Mouse (Mus musculus): Measurements from ENCODE around the gene Cdk14. TPM values are rescaled to one million over a fixed set of nuclear protein-coding genes. Genes with fewer than 3 reads are reported as not detected.

Gene Cdk14
- polyA plus RNA-seq (2016; fragmentation: Nextera tagmentation; extraction: Ambion mirVana) = 11.8 and 16.1 TPM in 2 replicates

- Histone ChIP-seq H3K4me3 (no peak within 1 kb of the TSS), H3K4me1 (no peaks in the 10 kb centered on the region), H3K27ac (no peak within 1 kb of the TSS), H3K27me3 (ENCODE audit: low read depth, poor library complexity, severe bottlenecking) (no peaks in the 10 kb centered on the region), H3K9me3 (replicated peaks) (0 out of 2 replicates have a peak, but pooled peaks cover 2% of the 10 kb centered on the region), H3K36me3 (no peaks in the 10 kb centered on the region)
- 87% methylated on average over 9 of the region's 9 CpGs for WGBS
- no peak for DNase-seq (ENCODE audit: low spot score)
Measured at GRCm38 (mm10) chr5:5419992-5420455, at the start of gene Cdk14. Gene Cdk14 (minus strand): TSS chr5:5420312.

- H3K27me3 ChIP-seq (ENCODE audit: low read depth, poor library complexity, severe bottlenecking) = no peaks in the 10 kb centered on the region
- H3K4me1 ChIP-seq = no peaks in the 10 kb centered on the region
- DNase-seq (ENCODE audit: low spot score) = no peak
- H3K4me3 ChIP-seq = no peak overlapping the region
- H3K9me3 ChIP-seq (replicated peaks) = no peaks in the 10 kb centered on the region
- H3K36me3 ChIP-seq = no peaks in the 10 kb centered on the region
- H3K27ac ChIP-seq = no peak overlapping the region
- WGBS = 75% methylated on average over 1 of the region's 1 CpGs
Measured at GRCm38 (mm10) chr5:5465256-5465655, 45.1 kb upstream of the Cdk14 start.

- no peak overlapping the region for H3K4me3 ChIP-seq
- no peaks in the 10 kb centered on the region for H3K4me1 ChIP-seq
- no peaks in the 10 kb centered on the region for H3K9me3 ChIP-seq (replicated peaks)
- H3K36me3 ChIP-seq = no peaks in the 10 kb centered on the region
- no peak overlapping the region for H3K27ac ChIP-seq
- WGBS = 80% methylated on average over 5 of the region's 5 CpGs
- no peaks in the 10 kb centered on the region for H3K27me3 ChIP-seq (ENCODE audit: low read depth, poor library complexity, severe bottlenecking)
- no peak for DNase-seq (ENCODE audit: low spot score)
Measured at GRCm38 (mm10) chr5:5431746-5432438, 11.8 kb upstream of the Cdk14 start.

GRCm38 (mm10) chr5:5423723-5424171 lies 3.6 kb upstream of the Cdk14 start:
- no peaks in the 10 kb centered on the region for H3K36me3 ChIP-seq
- H3K27me3 ChIP-seq (ENCODE audit: low read depth, poor library complexity, severe bottlenecking) = no peaks in the 10 kb centered on the region
- H3K4me1 ChIP-seq = no peaks in the 10 kb centered on the region
- 80% methylated on average over 6 of the region's 6 CpGs for WGBS
- H3K27ac ChIP-seq = no peak overlapping the region
- no peak for DNase-seq (ENCODE audit: low spot score)
- H3K9me3 ChIP-seq (replicated peaks) = 0 out of 2 replicates have a peak, but pooled peaks cover 2% of the 10 kb centered on the region
- no peak overlapping the region for H3K4me3 ChIP-seq

- 97% methylated on average over 4 of the region's 4 CpGs for WGBS
- H3K4me1 ChIP-seq = no peaks in the 10 kb centered on the region
- no peaks in the 10 kb centered on the region for H3K27me3 ChIP-seq (ENCODE audit: low read depth, poor library complexity, severe bottlenecking)
- H3K36me3 ChIP-seq = no peaks in the 10 kb centered on the region
- no peak overlapping the region for H3K27ac ChIP-seq
- H3K4me3 ChIP-seq = no peak overlapping the region
- 0 out of 2 replicates have a peak, but pooled peaks cover 2% of the 10 kb centered on the region for H3K9me3 ChIP-seq (replicated peaks)
- DNase-seq (ENCODE audit: low spot score) = no peak
Measured at GRCm38 (mm10) chr5:5423081-5423480, 3.0 kb upstream of the Cdk14 start.

GRCm38 (mm10) chr5:5421439-5421838 lies 1.3 kb upstream of the Cdk14 start:
- no peaks in the 10 kb centered on the region for H3K36me3 ChIP-seq
- no peak for DNase-seq (ENCODE audit: low spot score)
- WGBS = 90% methylated on average over 2 of the region's 2 CpGs
- no peak overlapping the region for H3K27ac ChIP-seq
- H3K9me3 ChIP-seq (replicated peaks) = 0 out of 2 replicates have a peak, but pooled peaks cover 2% of the 10 kb centered on the region
- no peaks in the 10 kb centered on the region for H3K4me1 ChIP-seq
- no peaks in the 10 kb centered on the region for H3K27me3 ChIP-seq (ENCODE audit: low read depth, poor library complexity, severe bottlenecking)
- no peak overlapping the region for H3K4me3 ChIP-seq

- Histone ChIP-seq H3K4me1 (no peaks in the 10 kb centered on the region), H3K4me3 (no peak overlapping the region), H3K27ac (no peak overlapping the region), H3K27me3 (ENCODE audit: low read depth, poor library complexity, severe bottlenecking) (no peaks in the 10 kb centered on the region), H3K36me3 (no peaks in the 10 kb centered on the region), H3K9me3 (replicated peaks) (0 out of 2 replicates have a peak, but pooled peaks cover 2% of the 10 kb centered on the region)
- DNase-seq (ENCODE audit: low spot score) = no peak
- WGBS = 93% methylated on average over 1 of the region's 1 CpGs
Measured at GRCm38 (mm10) chr5:5419253-5419652, 859 bp downstream of the Cdk14 start.

GRCm38 (mm10) chr5:5414835-5415234 lies 5.3 kb downstream of the Cdk14 start:
- Histone ChIP-seq H3K4me1 (no peaks in the 10 kb centered on the region), H3K9me3 (replicated peaks) (no peaks in the 10 kb centered on the region), H3K4me3 (no peak overlapping the region), H3K27ac (no peak overlapping the region), H3K36me3 (no peaks in the 10 kb centered on the region), H3K27me3 (ENCODE audit: low read depth, poor library complexity, severe bottlenecking) (no peaks in the 10 kb centered on the region)
- DNase-seq (ENCODE audit: low spot score) = no peak
- 93% methylated on average over 3 of the region's 3 CpGs for WGBS

- Histone ChIP-seq H3K4me3 (no peak overlapping the region), H3K36me3 (no peaks in the 10 kb centered on the region), H3K4me1 (no peaks in the 10 kb centered on the region), H3K9me3 (replicated peaks) (no peaks in the 10 kb centered on the region), H3K27me3 (ENCODE audit: low read depth, poor library complexity, severe bottlenecking) (no peaks in the 10 kb centered on the region), H3K27ac (no peak overlapping the region)
- no peak for DNase-seq (ENCODE audit: low spot score)
- 97% methylated on average over 2 of the region's 2 CpGs for WGBS
Measured at GRCm38 (mm10) chr5:5411886-5412285, 8.2 kb downstream of the Cdk14 start.

GRCm38 (mm10) chr5:5401986-5402385 lies 18.1 kb downstream of the Cdk14 start:
- H3K9me3 ChIP-seq (replicated peaks) = no peaks in the 10 kb centered on the region
- no peaks in the 10 kb centered on the region for H3K36me3 ChIP-seq
- no peak overlapping the region for H3K27ac ChIP-seq
- H3K4me1 ChIP-seq = no peaks in the 10 kb centered on the region
- no peaks in the 10 kb centered on the region for H3K27me3 ChIP-seq (ENCODE audit: low read depth, poor library complexity, severe bottlenecking)
- no peak overlapping the region for H3K4me3 ChIP-seq
- no peak for DNase-seq (ENCODE audit: low spot score)
- 85% methylated on average over 4 of the region's 4 CpGs for WGBS

- DNase-seq (ENCODE audit: low spot score) = no peak
- no peaks in the 10 kb centered on the region for H3K4me1 ChIP-seq
- 61% methylated on average over 3 of the region's 3 CpGs for WGBS
Measured at GRCm38 (mm10) chr5:5392786-5393185, 27.3 kb downstream of the Cdk14 start.

GRCm38 (mm10) chr5:5380731-5381718 lies 39.1 kb downstream of the Cdk14 start:
- no peaks in the 10 kb centered on the region for H3K9me3 ChIP-seq (replicated peaks)
- H3K4me3 ChIP-seq = peak overlapping the region; percentile 75
- H3K27me3 ChIP-seq (ENCODE audit: low read depth, poor library complexity, severe bottlenecking) = no peaks in the 10 kb centered on the region
- DNase-seq (ENCODE audit: low spot score) = no peak
- no peaks in the 10 kb centered on the region for H3K36me3 ChIP-seq
- H3K4me1 ChIP-seq = peaks cover 21% of the 10 kb centered on the region
- H3K27ac ChIP-seq = peak overlapping the region; percentile 97
- 3% methylated on average over 23 of the region's 23 CpGs for WGBS

More at GRCm38 (mm10) chr5:5392786-5393185, 27.3 kb downstream of the Cdk14 start:
- no peak overlapping the region for H3K27ac ChIP-seq
- H3K9me3 ChIP-seq (replicated peaks) = no peaks in the 10 kb centered on the region
- H3K4me3 ChIP-seq = no peak overlapping the region
- no peaks in the 10 kb centered on the region for H3K36me3 ChIP-seq
- H3K27me3 ChIP-seq (ENCODE audit: low read depth, poor library complexity, severe bottlenecking) = no peaks in the 10 kb centered on the region
